Mouse (Mus musculus) MEL (cell line): ENCODE data around the gene Fkbp15. TPM values are rescaled to one million over a fixed set of nuclear protein-coding genes. Genes with fewer than 3 reads are reported as not detected.

Experiments used
- DNase-seq: peaks from one replicate; pipeline ENCODE4 v3.0.0; 2011; ENCODE audit warnings: low read depth, low spot score
- H3K27ac ChIP-seq: 2 replicates; pipeline ENCODE4 v1.5.1; 2012; ENCODE audit warnings: low read depth, mild to moderate bottlenecking, control low read depth, low read length, moderate library complexity; ENCODE audit not compliant: control insufficient read depth
- H3K27me3 ChIP-seq, 2 experiments: fragments of 150-350 bp in 1 of 2; sonication (generic) in 1 of 2; 2 replicates each; pipeline ENCODE4 v1.6.1; 2012; ENCODE audit warnings: low read length in 2 of 2, mild to moderate bottlenecking in 2 of 2, improper control_type of control experiment in 1 of 2, moderate library complexity in 1 of 2; ENCODE audit not compliant: insufficient read depth in 2 of 2, control insufficient read depth in 1 of 2
- H3K36me3 ChIP-seq, 2 experiments: 2 replicates each; pipeline ENCODE4 v1.6.1; 2012 to 2014; ENCODE audit warnings: low read length in 2 of 2, improper control_type of control experiment in 1 of 2, inconsistent platforms in 1 of 2, mild to moderate bottlenecking in 1 of 2; ENCODE audit not compliant: insufficient read depth in 2 of 2, control insufficient read depth in 1 of 2
- H3K4me1 ChIP-seq, 2 experiments: fragments of 150-350 bp in 1 of 2; sonication (generic) in 1 of 2; 2 replicates each; pipeline ENCODE4 v1.6.1; 2012; ENCODE audit warnings: low read length in 2 of 2, improper control_type of control experiment in 1 of 2, mild to moderate bottlenecking in 1 of 2; ENCODE audit not compliant: insufficient read depth in 2 of 2, control insufficient read depth in 1 of 2
- H3K4me3 ChIP-seq, 2 experiments: fragments of 150-350 bp in 1 of 2; sonication (generic) in 1 of 2; 2 replicates each; pipeline ENCODE4 v1.5.1; 2012; ENCODE audit warnings: low read depth in 2 of 2, low read length in 2 of 2, mild to moderate bottlenecking in 2 of 2, moderate library complexity in 2 of 2, control low read depth in 1 of 2, improper control_type of control experiment in 1 of 2; ENCODE audit not compliant: control insufficient read depth in 1 of 2, insufficient read depth in 1 of 2
- H3K79me2 ChIP-seq: 2 replicates; pipeline ENCODE4 v1.6.1; 2012; ENCODE audit warnings: mild to moderate bottlenecking, low read length, moderate library complexity; ENCODE audit not compliant: control insufficient read depth, poor library complexity, insufficient read depth
- H3K9ac ChIP-seq: 2 replicates; pipeline ENCODE4 v1.6.1; 2012; ENCODE audit warnings: low read depth, mild to moderate bottlenecking, control low read depth, low read length, moderate library complexity; ENCODE audit not compliant: control insufficient read depth, poor library complexity, severe bottlenecking
- H3K9me3 ChIP-seq: fragments of 150-350 bp; sonication (generic); replicated peaks from 2 replicates; pipeline ENCODE4 v1.6.1; 2012; ENCODE audit warnings: mild to moderate bottlenecking, low read length, improper control_type of control experiment, moderate library complexity; ENCODE audit not compliant: insufficient read depth
- CHD2 ChIP-seq: IDR thresholded peaks from 2 replicates; pipeline ENCODE4 v1.6.1; 2011; ENCODE audit warnings: low read length, improper control_type of control experiment
- CTCF ChIP-seq, 3 experiments: IDR thresholded peaks in 2 of 3; conservative IDR thresholded peaks in 1 of 3; 2 replicates each; pipeline ENCODE4 v1.5.1; 2011 to 2012; ENCODE audit warnings: low read length in 3 of 3, low read depth in 2 of 3, mild to moderate bottlenecking in 2 of 3, improper control_type of control experiment in 1 of 3, inconsistent platforms in 1 of 3, mixed read lengths in 1 of 3, moderate library complexity in 1 of 3; ENCODE audit not compliant: control insufficient read depth in 1 of 3, insufficient read depth in 1 of 3, poor library complexity in 1 of 3, severe bottlenecking in 1 of 3
- E2F4 ChIP-seq: IDR thresholded peaks from 2 replicates; pipeline ENCODE4 v1.6.1; 2011; ENCODE audit warnings: low read depth, low read length, improper control_type of control experiment, borderline replicate concordance
- ETS1 ChIP-seq: IDR thresholded peaks from 2 replicates; pipeline ENCODE4 v1.6.1; 2012; ENCODE audit warnings: low read depth, mild to moderate bottlenecking, inconsistent platforms, low read length, improper control_type of control experiment, moderate library complexity
- GABPA ChIP-seq: IDR thresholded peaks from 2 replicates; pipeline ENCODE4 v1.6.1; 2012; ENCODE audit warnings: low read depth, mild to moderate bottlenecking, inconsistent platforms, low read length, improper control_type of control experiment, moderate library complexity
- GATA1 ChIP-seq: IDR thresholded peaks from 2 replicates; pipeline ENCODE4 v1.6.1; 2011; ENCODE audit warnings: low read depth, low read length, improper control_type of control experiment
- JUND ChIP-seq: IDR thresholded peaks from 2 replicates; pipeline ENCODE4 v1.6.1; 2011; ENCODE audit warnings: low read depth, mild to moderate bottlenecking, improper control_type of control experiment, low read length
- KAT2A ChIP-seq: conservative IDR thresholded peaks from 2 replicates; pipeline ENCODE4 v1.6.1; 2012; ENCODE audit warnings: low read depth, low read length, improper control_type of control experiment, inconsistent platforms
- MAX ChIP-seq: IDR thresholded peaks from 2 replicates; pipeline ENCODE4 v1.6.1; 2011; ENCODE audit warnings: low read length, improper control_type of control experiment
- MXI1 ChIP-seq: IDR thresholded peaks from 2 replicates; pipeline ENCODE4 v1.6.1; 2011; ENCODE audit warnings: mild to moderate bottlenecking, low read depth, low read length, improper control_type of control experiment
- MYC ChIP-seq: IDR thresholded peaks from 2 replicates; pipeline ENCODE4 v1.6.1; 2011; ENCODE audit warnings: low read depth, mild to moderate bottlenecking, low read length, improper control_type of control experiment, moderate library complexity
- NRF1 ChIP-seq: IDR thresholded peaks from 2 replicates; pipeline ENCODE4 v1.6.1; 2014; ENCODE audit warnings: low read depth, mild to moderate bottlenecking, inconsistent platforms, low read length, improper control_type of control experiment, moderate library complexity; ENCODE audit not compliant: poor library complexity, insufficient read depth, severe bottlenecking
- POLR2A ChIP-seq, 2 experiments: IDR thresholded peaks; 2 replicates each; pipeline ENCODE4 v1.6.1; 2011 to 2012; ENCODE audit warnings: low read length in 2 of 2, mild to moderate bottlenecking in 2 of 2, control low read depth in 1 of 2, improper control_type of control experiment in 1 of 2, low read depth in 1 of 2, moderate library complexity in 1 of 2; ENCODE audit not compliant: control insufficient read depth in 1 of 2, insufficient read depth in 1 of 2, poor library complexity in 1 of 2
- POLR2AphosphoS2 ChIP-seq: IDR thresholded peaks from 2 replicates; pipeline ENCODE4 v1.6.1; 2011; ENCODE audit warnings: low read length, improper control_type of control experiment
- POLR2AphosphoS5 ChIP-seq: IDR thresholded peaks from 2 replicates; pipeline ENCODE4 v1.6.1; 2012; ENCODE audit warnings: low read depth, borderline replicate concordance, mild to moderate bottlenecking, inconsistent platforms, low read length, moderate library complexity, mixed read lengths
- RCOR1 ChIP-seq: IDR thresholded peaks from 2 replicates; pipeline ENCODE4 v1.6.1; 2012; ENCODE audit warnings: low read depth, mild to moderate bottlenecking, inconsistent platforms, low read length, improper control_type of control experiment
- SIN3A ChIP-seq: IDR thresholded peaks from 2 replicates; pipeline ENCODE4 v1.6.1; 2012; ENCODE audit warnings: low read length, improper control_type of control experiment, inconsistent platforms
- SMC3 ChIP-seq: IDR thresholded peaks from 2 replicates; pipeline ENCODE4 v1.6.1; 2011; ENCODE audit warnings: low read depth, low read length, improper control_type of control experiment
- TAL1 ChIP-seq: IDR thresholded peaks from 2 replicates; pipeline ENCODE4 v1.6.1; 2012; ENCODE audit warnings: mild to moderate bottlenecking, inconsistent platforms, low read length, moderate library complexity, mixed read lengths
- TCF12 ChIP-seq: IDR thresholded peaks from 2 replicates; pipeline ENCODE4 v1.6.1; 2014; ENCODE audit warnings: low read depth, mild to moderate bottlenecking, inconsistent platforms, low read length, improper control_type of control experiment, moderate library complexity
- UBTF ChIP-seq: IDR thresholded peaks from 2 replicates; pipeline ENCODE4 v1.6.1; 2012; ENCODE audit warnings: low read depth, mild to moderate bottlenecking, inconsistent platforms, low read length, improper control_type of control experiment, moderate library complexity, borderline replicate concordance; ENCODE audit not compliant: insufficient read depth
- ZC3H11A ChIP-seq: IDR thresholded peaks from 2 replicates; pipeline ENCODE4 v1.6.1; 2012; ENCODE audit warnings: low read depth, mild to moderate bottlenecking, inconsistent platforms, low read length, improper control_type of control experiment
- ZNF384 ChIP-seq: IDR thresholded peaks from 2 replicates; pipeline ENCODE4 v1.6.1; 2012; ENCODE audit warnings: low read depth, mild to moderate bottlenecking, inconsistent platforms, low read length, improper control_type of control experiment
- polyA plus RNA-seq, 2 experiments: library from polyadenylated mRNA; stranded (reverse) in 1 of 2; unstranded in 1 of 2; fragments of >175 nt in 1 of 2; fragments of >200 nt in 1 of 2; gene quantifications; 2 replicates each; pipeline versions ENCODE4 v1.2.1 to v1.2.4; 2012; ENCODE audit warnings: low replicate concordance in 2 of 2, low read depth in 1 of 2; ENCODE audit not compliant: insufficient read length in 2 of 2, insufficient read depth in 1 of 2, missing spikeins in 1 of 2
- total RNA-seq: library from RNA; depleted of rRNA; stranded (reverse); fragments of 300-350 nt; gene quantifications from 2 replicates; pipeline ENCODE4 v1.2.3, GENCODE M21; 2012

The Fkbp15 gene
- total and polyA plus RNA-seq, 3 experiments = 21.1 to 26.5 TPM; not detected in 1

DNA sequence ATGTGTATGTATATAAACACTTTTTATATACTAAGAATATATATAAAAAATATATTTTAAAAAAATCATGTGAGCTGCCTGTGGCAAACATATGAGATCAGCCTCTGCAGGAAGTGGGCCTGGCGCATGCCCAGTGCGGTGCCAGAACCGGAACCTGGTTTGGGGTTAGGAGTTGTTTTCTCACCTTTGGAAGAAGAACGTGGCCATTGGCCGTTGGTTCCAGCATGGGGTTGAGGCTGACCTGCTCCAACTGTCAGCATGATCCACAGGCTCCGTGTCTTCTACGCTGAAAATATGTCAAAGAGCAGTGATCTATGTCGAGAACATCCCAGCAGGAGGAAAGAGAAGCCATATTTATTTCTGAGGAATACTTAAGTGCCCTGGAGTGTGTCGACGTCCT lies 86.4 kb downstream of the Fkbp15 start:
- no peak overlapping the region for H3K27ac ChIP-seq
- no peak overlapping the region for H3K9ac ChIP-seq
- H3K4me1 ChIP-seq = no peaks in the 10 kb centered on the region
- TF ChIP-seq MXI1 (no peak), ETS1 (no peak), ZC3H11A (no peak), POLR2AphosphoS2 (no peak), SIN3A (no peak), RCOR1 (no peak), KAT2A (no peak), NRF1 (no peak), GATA1 (no peak), E2F4 (no peak)
- no peaks in the 10 kb centered on the region for H3K9me3 ChIP-seq
- DNase-seq = no peak
- no peaks in the 10 kb centered on the region for H3K36me3 ChIP-seq
- H3K27me3 ChIP-seq = no peaks in the 10 kb centered on the region
- no peaks in the 10 kb centered on the region for H3K79me2 ChIP-seq
- no peak overlapping the region for H3K4me3 ChIP-seq

DNA sequence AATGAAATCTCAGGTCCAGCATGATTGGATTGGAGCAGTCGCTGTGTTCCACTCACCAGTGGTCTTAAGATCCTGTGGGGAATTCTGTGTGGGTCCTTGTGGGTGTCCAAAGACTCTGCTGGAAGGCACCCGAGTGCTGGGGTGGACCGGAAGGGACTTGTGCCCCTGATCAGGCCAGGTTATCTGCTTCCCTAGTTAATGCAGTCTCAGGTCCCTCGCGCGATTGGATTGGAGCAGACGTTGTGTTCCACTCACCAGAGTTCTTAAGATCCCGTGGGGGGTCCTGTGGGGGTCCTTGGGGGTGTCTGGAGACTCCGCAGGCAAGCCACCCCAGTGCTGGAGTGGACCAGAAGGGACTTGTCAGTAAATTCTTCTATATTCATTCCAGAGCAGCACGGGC lies 87.7 kb downstream of the Fkbp15 start:
- TF ChIP-seq MXI1 (no peak), TAL1 (no peak), JUND (no peak), ZNF384 (no peak), UBTF (no peak), SIN3A (no peak), MAX (no peak), POLR2A (IDR thresholded peaks at IDR 0.05; ENCODE audit: control insufficient read depth in 1 of 2, insufficient read depth in 1 of 2, low read depth in 1 of 2, low read length in 2 of 2, poor library complexity in 1 of 2) (no peak), SMC3 (no peak), POLR2AphosphoS5 (no peak), TCF12 (no peak), CHD2 (no peak), CTCF (IDR thresholded peaks at IDR 0.05 in 2 of 3, conservative IDR thresholded peaks at IDR 0.05 in 1 of 3; ENCODE audit: control insufficient read depth in 1 of 3, insufficient read depth in 1 of 3, low read depth in 2 of 3, low read length in 3 of 3, poor library complexity in 1 of 3, severe bottlenecking in 1 of 3) (no peak), NRF1 (no peak), E2F4 (no peak), MYC (no peak), GABPA (no peak)
- H3K27ac ChIP-seq = no peak overlapping the region
- H3K4me3 ChIP-seq = no peak overlapping the region
- no peaks in the 10 kb centered on the region for H3K4me1 ChIP-seq
- DNase-seq = no peak
- no peaks in the 10 kb centered on the region for H3K9me3 ChIP-seq
- no peaks in the 10 kb centered on the region for H3K36me3 ChIP-seq
- no peaks in the 10 kb centered on the region for H3K79me2 ChIP-seq
- no peaks in the 10 kb centered on the region for H3K27me3 ChIP-seq
- no peak overlapping the region for H3K9ac ChIP-seq
